Mouse (Mus musculus): Measurements from ENCODE around the gene Nap1l4. TPM values are rescaled to one million over a fixed set of nuclear protein-coding genes. Genes with fewer than 3 reads are reported as not detected.

The Nap1l4 gene
- total RNA-seq, 1 experiment: 123 TPM

DNA sequence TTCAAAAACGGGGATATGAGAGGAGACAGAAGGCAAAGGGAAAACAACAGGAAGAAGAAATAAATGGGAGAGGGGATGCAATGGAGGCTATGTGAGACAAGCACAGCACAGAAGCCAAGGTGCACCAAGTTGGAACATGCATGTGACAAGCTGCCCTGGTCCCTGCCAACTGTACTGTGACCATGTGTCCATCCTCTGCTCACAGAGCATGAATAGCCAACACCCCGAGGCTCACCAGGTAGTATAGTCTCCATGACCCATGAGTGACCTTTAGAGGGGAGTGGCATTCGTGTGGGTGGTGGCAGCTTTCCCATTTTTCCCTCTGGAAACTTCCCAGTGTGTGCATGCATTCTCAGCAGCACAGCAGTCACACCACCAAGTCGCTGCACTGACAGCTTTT is 29.6 kb downstream of the Nap1l4 start:
- Histone ChIP-seq H3K4me3 (ENCODE audit: insufficient read depth in 1 of 2, low read depth in 1 of 2, low read length in 2 of 2, poor library complexity in 1 of 2, severe bottlenecking in 1 of 2) (no peak overlapping the region), H3K9ac (ENCODE audit: insufficient read depth, low read depth, low read length, poor library complexity, severe bottlenecking) (no peak overlapping the region), H3K9me3 (ENCODE audit: control insufficient read depth, insufficient read depth, low read depth, low read length) (no peaks in the 10 kb centered on the region), H3K36me3 (ENCODE audit: control insufficient read depth, insufficient read depth, low read length, poor library complexity, severe bottlenecking) (peaks cover 42% of the 10 kb centered on the region), H3K4me1 (ENCODE audit: control insufficient read depth in 2 of 2, insufficient read depth in 2 of 2, low read length in 2 of 2, poor library complexity in 1 of 2) (no peaks in the 10 kb centered on the region), H3K27ac (ENCODE audit: insufficient read depth, low read depth, low read length, poor library complexity, severe bottlenecking) (no peak overlapping the region)
- in situ Hi-C loops (cut with MboI; ENCODE audit: low sequenced_read_pairs in 2 of 2, unreplicated experiment in 2 of 2): no loop called here
- TF ChIP-seq HCFC1 (IDR thresholded peaks at IDR 0.05; ENCODE audit: borderline replicate concordance, insufficient read depth, low read length) (no peak), CHD2 (IDR thresholded peaks at IDR 0.05; ENCODE audit: low read depth, low read length) (no peak), MAFK (IDR thresholded peaks at IDR 0.05; ENCODE audit: insufficient read depth, low read depth, low read length) (no peak), ZNF384 (IDR thresholded peaks at IDR 0.05; ENCODE audit: low read depth, low read length) (no peak), ZC3H11A (IDR thresholded peaks at IDR 0.05; ENCODE audit: borderline replicate concordance, low read depth, low read length) (no peak)
- no peak for DNase-seq (ENCODE audit: low read depth, low spot score)

DNA sequence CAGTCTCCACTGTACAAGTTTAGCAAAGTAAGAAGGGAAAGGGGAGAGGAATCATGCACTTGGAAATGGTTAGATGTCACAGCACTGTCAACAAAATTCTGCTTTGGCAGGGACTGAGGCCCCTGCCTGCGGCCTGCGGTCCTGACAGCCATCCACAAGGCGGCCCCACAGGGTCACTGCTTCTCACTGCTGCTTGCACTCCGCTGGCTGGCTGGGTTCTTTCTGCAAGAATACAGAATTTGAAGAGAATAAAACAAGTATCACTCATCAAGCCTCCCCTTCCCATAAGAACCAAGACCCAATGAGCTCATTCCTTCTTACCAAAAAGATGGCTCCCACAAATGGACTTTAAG is 34.5 kb downstream of the Nap1l4 start:
- DNase-seq (ENCODE audit: low read depth, low spot score): no peak
- in situ Hi-C loops (cut with MboI; ENCODE audit: low sequenced_read_pairs in 2 of 2, unreplicated experiment in 2 of 2): no loop called here
- TF ChIP-seq ZNF384 (IDR thresholded peaks at IDR 0.05; ENCODE audit: low read depth, low read length) (no peak), ZC3H11A (IDR thresholded peaks at IDR 0.05; ENCODE audit: borderline replicate concordance, low read depth, low read length) (no peak), HCFC1 (IDR thresholded peaks at IDR 0.05; ENCODE audit: borderline replicate concordance, insufficient read depth, low read length) (no peak), MAFK (IDR thresholded peaks at IDR 0.05; ENCODE audit: insufficient read depth, low read depth, low read length) (no peak), CHD2 (IDR thresholded peaks at IDR 0.05; ENCODE audit: low read depth, low read length) (no peak)
- no peaks in the 10 kb centered on the region for H3K9me3 ChIP-seq (ENCODE audit: control insufficient read depth, insufficient read depth, low read depth, low read length)
- H3K9ac ChIP-seq (ENCODE audit: insufficient read depth, low read depth, low read length, poor library complexity, severe bottlenecking): no peak overlapping the region
- peaks cover 27% of the 10 kb centered on the region for H3K36me3 ChIP-seq (ENCODE audit: control insufficient read depth, insufficient read depth, low read length, poor library complexity, severe bottlenecking)
- no peaks in the 10 kb centered on the region for H3K4me1 ChIP-seq (ENCODE audit: control insufficient read depth in 2 of 2, insufficient read depth in 2 of 2, low read length in 2 of 2, poor library complexity in 1 of 2)
- no peak overlapping the region for H3K4me3 ChIP-seq (ENCODE audit: insufficient read depth in 1 of 2, low read depth in 1 of 2, low read length in 2 of 2, poor library complexity in 1 of 2, severe bottlenecking in 1 of 2)
- H3K27ac ChIP-seq (ENCODE audit: insufficient read depth, low read depth, low read length, poor library complexity, severe bottlenecking): no peak overlapping the region

DNA sequence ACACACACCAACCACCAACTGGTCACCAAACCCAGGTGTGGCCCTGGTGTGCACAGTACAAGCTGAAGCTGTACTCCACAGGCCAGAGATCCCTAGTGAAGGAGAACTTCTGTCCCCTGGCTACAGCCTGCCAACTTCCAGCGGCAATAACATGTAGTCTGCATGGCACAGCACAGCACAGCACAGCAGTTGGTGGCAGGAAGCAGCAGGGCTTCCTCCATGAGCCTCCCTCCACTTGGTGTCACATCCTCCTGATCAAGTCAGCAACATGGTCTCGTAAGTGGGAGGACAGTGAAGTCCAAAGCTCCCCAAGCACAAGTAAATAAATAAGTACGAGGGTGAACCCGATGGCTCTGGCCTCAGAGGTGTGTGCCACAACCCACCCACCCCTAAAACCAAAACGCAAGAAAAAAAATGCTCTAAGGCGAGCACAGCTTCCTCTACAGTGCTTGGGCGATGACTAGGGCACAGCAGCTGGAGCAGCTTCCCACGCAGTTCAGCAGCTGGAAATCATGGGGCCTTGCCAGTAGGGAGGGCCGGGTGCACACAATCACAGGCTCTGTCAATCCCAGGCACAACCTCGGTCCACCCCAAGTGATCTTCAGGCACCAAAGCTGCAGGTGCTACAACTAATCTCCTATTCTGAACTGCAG is 35.0 kb downstream of the Nap1l4 start:
- Histone ChIP-seq H3K27ac (ENCODE audit: insufficient read depth, low read depth, low read length, poor library complexity, severe bottlenecking) (no peak overlapping the region), H3K4me3 (ENCODE audit: insufficient read depth in 1 of 2, low read depth in 1 of 2, low read length in 2 of 2, poor library complexity in 1 of 2, severe bottlenecking in 1 of 2) (no peak overlapping the region), H3K4me1 (ENCODE audit: control insufficient read depth in 2 of 2, insufficient read depth in 2 of 2, low read length in 2 of 2, poor library complexity in 1 of 2) (no peaks in the 10 kb centered on the region), H3K9ac (ENCODE audit: insufficient read depth, low read depth, low read length, poor library complexity, severe bottlenecking) (no peak overlapping the region), H3K36me3 (ENCODE audit: control insufficient read depth, insufficient read depth, low read length, poor library complexity, severe bottlenecking) (peaks cover 24% of the 10 kb centered on the region), H3K9me3 (ENCODE audit: control insufficient read depth, insufficient read depth, low read depth, low read length) (no peaks in the 10 kb centered on the region)
- DNase-seq (ENCODE audit: low read depth, low spot score): no peak
- TF ChIP-seq ZC3H11A (IDR thresholded peaks at IDR 0.05; ENCODE audit: borderline replicate concordance, low read depth, low read length) (no peak), ZNF384 (IDR thresholded peaks at IDR 0.05; ENCODE audit: low read depth, low read length) (no peak), MAFK (IDR thresholded peaks at IDR 0.05; ENCODE audit: insufficient read depth, low read depth, low read length) (no peak), CHD2 (IDR thresholded peaks at IDR 0.05; ENCODE audit: low read depth, low read length) (no peak), HCFC1 (IDR thresholded peaks at IDR 0.05; ENCODE audit: borderline replicate concordance, insufficient read depth, low read length) (no peak)
- in situ Hi-C loops (cut with MboI; ENCODE audit: low sequenced_read_pairs in 2 of 2, unreplicated experiment in 2 of 2): no loop called here

DNA sequence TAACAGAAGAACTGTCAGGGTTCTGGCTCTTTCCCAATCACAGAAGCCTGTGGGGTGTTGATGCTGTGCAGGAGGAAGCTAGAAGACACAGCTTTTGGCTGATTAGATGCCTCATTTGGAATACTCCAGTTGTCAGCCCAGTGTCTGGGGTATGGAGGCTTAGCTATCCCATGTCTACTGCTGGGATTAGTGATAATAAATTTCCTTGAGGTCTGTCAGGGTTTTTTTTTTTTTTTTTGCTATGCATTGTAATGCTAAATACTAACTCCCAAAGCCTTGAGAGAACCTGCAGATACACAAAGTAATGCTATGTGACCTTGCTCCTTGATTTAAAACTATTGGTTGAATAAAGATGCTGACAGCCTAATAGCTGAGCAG is 37.6 kb downstream of the Nap1l4 start:
- TF ChIP-seq MAFK (IDR thresholded peaks at IDR 0.05; ENCODE audit: insufficient read depth, low read depth, low read length): no peak
- TF ChIP-seq ZNF384 (IDR thresholded peaks at IDR 0.05; ENCODE audit: low read depth, low read length): peak; percentile 72
- Histone ChIP-seq H3K36me3 (ENCODE audit: control insufficient read depth, insufficient read depth, low read length, poor library complexity, severe bottlenecking) (peaks cover 13% of the 10 kb centered on the region), H3K9ac (ENCODE audit: insufficient read depth, low read depth, low read length, poor library complexity, severe bottlenecking) (no peak overlapping the region), H3K4me3 (ENCODE audit: insufficient read depth in 1 of 2, low read depth in 1 of 2, low read length in 2 of 2, poor library complexity in 1 of 2, severe bottlenecking in 1 of 2) (no peak overlapping the region), H3K27ac (ENCODE audit: insufficient read depth, low read depth, low read length, poor library complexity, severe bottlenecking) (no peak overlapping the region), H3K4me1 (ENCODE audit: control insufficient read depth in 2 of 2, insufficient read depth in 2 of 2, low read length in 2 of 2, poor library complexity in 1 of 2) (peaks cover 0 to 2% of the 10 kb centered on the region in 2 experiments; a peak in 1 of 4 replicates), H3K9me3 (ENCODE audit: control insufficient read depth, insufficient read depth, low read depth, low read length) (no peaks in the 10 kb centered on the region)
- in situ Hi-C loops (cut with MboI; ENCODE audit: low sequenced_read_pairs in 2 of 2, unreplicated experiment in 2 of 2): no loop called here
- DNase-seq (ENCODE audit: low read depth, low spot score): no peak
